Mouse (Mus musculus): ENCODE results near the gene Taf1b.

Gene Taf1b

GRCm38 (mm10) chr12:24603266-24603665 is 105.1 kb downstream of the Taf1b start:
- DNase-seq (ENCODE audit: low read depth, low spot score): peak; percentile 48

GRCm38 (mm10) chr12:24606166-24606565 is 108.0 kb downstream of the Taf1b start:
- DNase-seq (ENCODE audit: low read depth, low spot score): no peak

All from retina, postnatal 7 days (tissue).